Comparison of ENCODE assay signal across 12 mouse cellular contexts in genomic region chr5:25526116-25526515, GRCm38 (mm10). TPM values are rescaled to one million over a fixed set of nuclear protein-coding genes. Genes with fewer than 3 reads are reported as not detected.
A peak's percentile ranks its signal among the peaks of the same experiment; 100 is the strongest.
DNase-seq lines count a peak whose midpoint lies in the region; ATAC-seq lines count a peak whose summit lies in the region.
"Had no signal": no experiment of that assay in that cellular context is flagged by ENCODE, and none has a peak within 500 bp of the region (broad histone marks: within the 10 kb centered on the region; RNA-seq: fewer than 3 reads in every experiment).

No protein-coding gene starts in this region.

- H3K4me3 ChIP-seq in heart, embryonic 11.5 days (ENCODE audit: low read depth, low read length) = no peak overlapping the region
- H3K4me3 ChIP-seq: liver, embryonic 15.5 days had no signal

- DNase-seq in heart, adult 18-20 months = peak; percentile 60 to 81
- DNase-seq in urinary bladder, postnatal 36 days (ENCODE audit: low spot score in 2 of 2) = peak; percentile 10 to 48
- DNase-seq in urinary bladder, postnatal 4 days (ENCODE audit: low spot score in 2 of 2) = no peak
- peak; percentile 41 to 43 for DNase-seq in heart, postnatal 14 days
- no peak for DNase-seq in left cerebral cortex, adult 8-10 months (ENCODE audit: low spot score in 2 of 2)
- DNase-seq in cerebellum, adult 9-11 months = no peak

- peaks cover 5% of the 10 kb centered on the region; the same call in 1 of the 2 replicates for H3K4me1 ChIP-seq in heart, embryonic 11.5 days (ENCODE audit: control insufficient read depth, insufficient read depth, low read length)

- no peaks in the 10 kb centered on the region for H3K27me3 ChIP-seq in heart, embryonic 11.5 days (ENCODE audit: control insufficient read depth, insufficient read depth, low read length)
- H3K27me3 ChIP-seq: CH12.LX; liver, embryonic 15.5 days had no signal

- intact Hi-C loops in heart, postnatal 14 days (cut with DNase I) = loop anchor here (2.0 to 5.0 kb wide), 2 partner anchors 25 to 89 kb away; no protein-coding TSS in a partner anchor

- H3K36me3 ChIP-seq in heart, embryonic 11.5 days (ENCODE audit: control insufficient read depth, insufficient read depth, low read length) = no peaks in the 10 kb centered on the region
- H3K36me3 ChIP-seq: liver, embryonic 15.5 days had no signal

- no peak overlapping the region for H3K27ac ChIP-seq in heart, embryonic 11.5 days (ENCODE audit: low read depth, low read length)
- H3K27ac ChIP-seq: liver, embryonic 15.5 days had no signal

- ATAC-seq in heart, embryonic 11.5 days (replicated peaks; ENCODE audit: insufficient number of reproducible peaks, low FRiP score, low TSS enrichment) = no peak
- no peak for ATAC-seq in cerebellum, adult (ENCODE audit: insufficient number of reproducible peaks, low FRiP score, low TSS enrichment)
- ATAC-seq: forebrain, embryonic 14.5 days had no signal

- no peaks in the 10 kb centered on the region for H3K9me3 ChIP-seq in heart, embryonic 11.5 days (replicated peaks; ENCODE audit: control insufficient read depth, low read length)
- H3K9me3 ChIP-seq: liver, embryonic 15.5 days had no signal

- WGBS in heart, embryonic 11.5 days (ENCODE audit: insufficient replicate concordance) = 43% methylated on average over 5 of the region's 5 CpGs

- H3K9ac ChIP-seq in heart, embryonic 11.5 days (ENCODE audit: low read depth, low read length) = no peak overlapping the region
- H3K9ac ChIP-seq: liver, embryonic 15.5 days had no signal

- H3K4me2 ChIP-seq in heart, embryonic 11.5 days = no peak overlapping the region
- H3K4me2 ChIP-seq: liver, embryonic 15.5 days had no signal

RNA-seq across cellular contexts. Expression of gene Cct8l1, which starts 10.2 kb away (rescaled TPM):
- total RNA-seq in heart, adult 18-20 months (2021) = under 1 TPM in 1 of 2 experiments, not detected in 1; 0.13 TPM
- polyA plus RNA-seq in heart, embryonic 11.5 days (2014; fragmentation: Nextera tagmentation; extraction: Ambion mirVana) = not detected in 2 replicates
- total RNA-seq in heart, postnatal 14 days (2021) = under 1 TPM; 0.14 to 0.17 TPM
- under 1 TPM in 1 of 4 experiments, not detected in 3; 0.17 TPM for total RNA-seq in left cerebral cortex, adult 8-10 months (2022)
- total RNA-seq: CH12.LX had no signal
- polyA plus RNA-seq: forebrain, embryonic 14.5 days; hindbrain, embryonic 11.5 days had no signal

RNA-seq across cellular contexts. Expression of gene Kmt2c, which starts 27.5 kb away (rescaled TPM):
- total RNA-seq in heart, adult 18-20 months (2021) = 10 to 100 TPM; 41.8 to 45.0 TPM
- polyA plus RNA-seq in heart, embryonic 11.5 days (2014; fragmentation: Nextera tagmentation; extraction: Ambion mirVana) = 9.8 and 12.9 TPM in 2 replicates
- total RNA-seq in heart, postnatal 14 days (2021) = 10 to 100 TPM; 47.8 to 49.4 TPM
- total RNA-seq in left cerebral cortex, adult 8-10 months (2022) = 10 to 100 TPM; 59.1 to 77.3 (median 64.4) TPM

Comparison
In these comparisons a context has a peak if more than half of its experiments do, and no peak if none do; other contexts are left out.
1. DNase-seq: peak in heart, adult 18-20 months (2 of 2), urinary bladder, postnatal 36 days (2 of 2) and heart, postnatal 14 days (2 of 2); none in urinary bladder, postnatal 4 days (0 of 2), left cerebral cortex, adult 8-10 months (0 of 2) and cerebellum, adult 9-11 months (single experiment).